Mouse (Mus musculus) ES-E14 (cell line): Measurements from ENCODE around the gene Camk2n1.

ENCODE experiments used
- MAFK ChIP-seq: IDR thresholded peaks from 2 replicates; pipeline ENCODE4 v1.6.1; 2014; ENCODE audit warnings: mild to moderate bottlenecking, low read depth, low read length, inconsistent platforms; ENCODE audit not compliant: insufficient read depth
- ZNF384 ChIP-seq: IDR thresholded peaks from 2 replicates; pipeline ENCODE4 v1.6.1; 2012; ENCODE audit warnings: low read depth, low read length, inconsistent platforms

DNA sequence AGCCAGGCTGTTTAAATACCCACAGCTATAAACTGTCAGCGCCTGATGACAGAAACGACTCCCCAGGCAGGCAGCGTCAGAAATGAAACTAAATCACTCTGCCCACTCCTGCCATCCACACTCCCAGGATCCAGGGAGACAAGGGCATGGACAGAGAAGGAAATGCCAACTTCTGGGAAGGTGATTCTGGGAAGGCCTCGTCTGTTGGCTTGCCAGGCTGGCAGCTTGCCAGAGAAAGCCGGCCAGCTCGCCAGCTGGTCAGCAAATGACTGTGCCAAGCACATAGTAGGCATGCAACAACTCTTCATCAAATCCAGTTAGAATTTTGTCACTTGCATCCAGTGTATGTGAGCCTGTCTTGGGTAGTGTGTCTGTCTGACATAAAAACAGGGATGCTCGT lies 17.1 kb downstream of the Camk2n1 start:
- TF ChIP-seq ZNF384: no peak
- TF ChIP-seq MAFK: no peak
